18 mouse cellular contexts compared by ENCODE assay signal in genomic region chr10:41878344-41878743, GRCm38 (mm10).
"Had no signal": no experiment of that assay in that cellular context is flagged by ENCODE, and none has a peak within 500 bp of the region (broad histone marks: within the 10 kb centered on the region; RNA-seq: fewer than 3 reads in every experiment).

No protein-coding gene starts in this region.

- H3K27me3 ChIP-seq: midbrain, embryonic 12.5 days; midbrain, embryonic 15.5 days; neural tube, embryonic 12.5 days; neural tube, embryonic 15.5 days had no signal

- H3K27ac ChIP-seq: kidney, postnatal 0 days; liver, embryonic 14.5 days; macrophage; midbrain, embryonic 12.5 days; midbrain, embryonic 15.5 days; neural tube, embryonic 12.5 days; neural tube, embryonic 15.5 days; stomach, postnatal 0 days had no signal

- H3K36me3 ChIP-seq: midbrain, embryonic 12.5 days; midbrain, embryonic 15.5 days; neural tube, embryonic 12.5 days; neural tube, embryonic 15.5 days had no signal

- H3K4me3 ChIP-seq: midbrain, embryonic 12.5 days; midbrain, embryonic 15.5 days; neural tube, embryonic 12.5 days; neural tube, embryonic 15.5 days had no signal

- ATAC-seq: liver, postnatal 0 days; lung, postnatal 0 days; midbrain, embryonic 15.5 days had no signal

- DNase-seq: kidney, postnatal 25 days; liver, postnatal 0 days; lung, embryonic 14.5 days; right cerebral cortex, adult 18-20 months; right cerebral cortex, postnatal 14 days; right cerebral cortex, postnatal 4 days; thymus, adult 2 months; thymus, postnatal 14 days; thymus, postnatal 4 days had no signal

- H3K4me2 ChIP-seq: lung, embryonic 14.5 days; midbrain, embryonic 12.5 days; midbrain, embryonic 15.5 days; neural tube, embryonic 12.5 days; neural tube, embryonic 15.5 days had no signal

- H3K9me3 ChIP-seq: midbrain, embryonic 12.5 days; midbrain, embryonic 15.5 days; neural tube, embryonic 12.5 days; neural tube, embryonic 15.5 days had no signal

- H3K9ac ChIP-seq: liver, embryonic 14.5 days; liver, postnatal 0 days; lung, embryonic 14.5 days; midbrain, embryonic 12.5 days; midbrain, embryonic 15.5 days; neural tube, embryonic 12.5 days; neural tube, embryonic 15.5 days had no signal
